Mouse (Mus musculus): Measurements from ENCODE around the gene Dpp3. TPM values are rescaled to one million over a fixed set of nuclear protein-coding genes. Genes with fewer than 3 reads are reported as not detected.
A peak's percentile ranks its signal among the peaks of the same experiment; 100 is the strongest.

Gene Dpp3
- polyA plus RNA-seq, 1 experiment from 2014 or later: 83.3 TPM

DNA sequence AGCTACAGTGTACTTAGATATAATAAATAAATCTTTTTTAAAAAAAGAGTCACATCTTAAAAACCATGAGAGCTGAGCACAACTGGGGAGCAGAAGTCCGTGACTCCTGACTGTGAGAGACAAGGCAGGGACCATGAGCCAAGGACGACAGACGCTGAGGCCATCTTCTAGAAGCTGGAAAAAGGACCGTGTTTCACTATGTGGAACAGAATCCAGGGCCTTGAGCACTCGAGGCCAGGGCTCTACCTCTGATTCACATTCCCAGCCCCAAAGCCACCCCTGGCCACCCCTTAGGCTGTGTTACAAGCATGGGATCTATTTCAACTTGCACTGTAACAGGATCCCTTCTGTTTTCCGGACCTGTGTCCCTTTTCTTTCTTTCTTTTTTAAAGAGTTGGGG, 8.4 kb downstream of the Dpp3 start:
- ATAC-seq: no peak
- Histone ChIP-seq H3K4me3 (no peak overlapping the region), H3K27ac (no peak overlapping the region), H3K4me1 (no peaks in the 10 kb centered on the region), H3K36me3 (peaks cover 100% of the 10 kb centered on the region), H3K27me3 (replicated peaks) (no peaks in the 10 kb centered on the region), H3K9me3 (replicated peaks) (no peaks in the 10 kb centered on the region), H3K4me2 (no peak overlapping the region), H3K9ac (no peak overlapping the region)
- 78% methylated on average over 6 of the region's 6 CpGs for WGBS (ENCODE audit: insufficient replicate concordance)

DNA sequence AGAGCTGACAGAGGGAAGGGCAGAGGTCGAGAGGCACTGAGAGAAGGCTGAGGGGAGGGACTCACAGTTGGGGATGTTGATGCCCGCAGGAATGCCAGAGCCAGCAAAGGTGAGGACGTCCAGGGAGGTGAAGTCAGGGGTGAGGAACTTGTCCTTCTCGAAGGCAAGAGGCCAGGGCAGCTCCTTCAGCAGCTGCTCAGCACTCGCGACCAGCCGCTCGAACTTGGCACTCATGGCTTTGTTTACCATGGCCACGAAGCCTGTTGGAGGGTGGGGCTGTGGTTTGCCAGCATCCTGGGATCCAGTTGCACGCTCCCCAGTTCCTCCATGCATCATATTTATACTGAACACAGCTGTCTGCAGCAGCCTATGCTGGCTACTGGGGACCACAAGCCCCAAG, 11.3 kb downstream of the Dpp3 start:
- Histone ChIP-seq H3K9me3 (replicated peaks) (no peaks in the 10 kb centered on the region), H3K4me3 (no peak overlapping the region), H3K36me3 (peaks cover 99% of the 10 kb centered on the region), H3K4me2 (no peak overlapping the region), H3K27me3 (replicated peaks) (no peaks in the 10 kb centered on the region), H3K9ac (no peak overlapping the region), H3K4me1 (peaks cover 6% of the 10 kb centered on the region; the same call in 1 of the 2 replicates), H3K27ac (no peak overlapping the region)
- 80% methylated on average over 10 of the region's 10 CpGs for WGBS (ENCODE audit: insufficient replicate concordance)
- no peak for ATAC-seq

DNA sequence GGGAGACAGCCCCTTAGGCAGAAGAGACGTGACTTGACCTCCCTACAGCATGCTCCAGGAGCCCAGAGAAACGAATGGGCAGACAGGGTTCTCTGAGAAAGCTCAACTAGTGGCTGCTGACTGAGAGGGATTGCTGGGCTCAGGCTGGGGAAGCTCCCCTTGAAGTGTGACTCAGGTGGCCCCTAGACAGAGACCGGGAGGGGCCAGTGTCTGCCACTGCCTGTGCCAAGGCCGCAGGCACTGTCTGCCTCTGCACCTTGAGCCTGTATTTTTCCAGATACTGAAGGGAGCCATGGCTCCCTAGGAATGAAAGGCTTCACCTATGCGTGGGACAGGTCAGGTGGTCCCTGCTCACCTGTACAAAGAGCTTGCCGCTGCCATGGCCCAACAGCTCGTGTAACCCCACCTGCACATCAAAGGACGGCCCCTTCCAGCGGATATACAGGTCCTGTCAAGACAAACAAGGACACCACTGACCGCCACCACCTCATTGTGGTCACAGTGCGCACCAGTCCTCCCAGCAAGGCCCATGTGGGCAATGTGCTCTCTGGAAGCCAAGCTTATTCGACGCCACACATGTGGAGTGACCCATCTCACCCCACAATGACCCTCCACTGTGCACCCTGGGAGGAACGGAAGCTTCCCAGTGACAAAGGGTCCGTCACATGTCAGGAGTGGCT, 12.0 kb downstream of the Dpp3 start:
- Histone ChIP-seq H3K9ac (no peak overlapping the region), H3K36me3 (peaks cover 99% of the 10 kb centered on the region), H3K27me3 (replicated peaks) (no peaks in the 10 kb centered on the region), H3K27ac (no peak overlapping the region), H3K4me1 (peaks cover 6% of the 10 kb centered on the region; the same call in 1 of the 2 replicates), H3K9me3 (replicated peaks) (no peaks in the 10 kb centered on the region), H3K4me2 (no peak overlapping the region), H3K4me3 (no peak overlapping the region)
- ATAC-seq: no peak
- WGBS (ENCODE audit: insufficient replicate concordance): 86% methylated on average over 15 of the region's 15 CpGs

DNA sequence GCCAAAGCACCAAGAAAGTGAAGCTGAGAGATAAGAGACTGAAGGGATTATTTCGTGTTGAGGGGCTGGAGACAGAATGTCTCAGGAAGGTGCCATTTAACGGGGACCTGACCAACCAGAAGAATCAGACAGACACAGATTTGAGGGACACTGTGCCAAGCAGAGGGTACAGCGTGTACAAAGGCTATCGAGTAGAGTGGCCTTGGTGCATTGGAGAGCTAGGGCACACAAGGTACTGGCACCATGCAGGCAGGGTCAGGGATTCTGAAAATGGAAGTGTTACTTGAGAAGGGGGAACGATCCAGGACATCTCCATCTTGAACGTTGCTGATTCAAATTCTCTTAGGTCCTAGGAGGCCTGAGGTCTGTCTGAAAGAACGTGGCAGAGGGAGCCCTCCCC, 18.7 kb downstream of the Dpp3 start:
- H3K36me3 ChIP-seq: peaks cover 73% of the 10 kb centered on the region
- WGBS (ENCODE audit: insufficient replicate concordance): 75% methylated on average over 7 of the region's 7 CpGs
- no peak overlapping the region for H3K4me3 ChIP-seq
- no peak overlapping the region for H3K9ac ChIP-seq
- no peak overlapping the region for H3K27ac ChIP-seq
- H3K27me3 ChIP-seq (replicated peaks): no peaks in the 10 kb centered on the region
- H3K4me1 ChIP-seq: peaks cover 17% of the 10 kb centered on the region
- H3K4me2 ChIP-seq: no peak overlapping the region
- ATAC-seq: no peak
- H3K9me3 ChIP-seq (replicated peaks): no peaks in the 10 kb centered on the region

DNA sequence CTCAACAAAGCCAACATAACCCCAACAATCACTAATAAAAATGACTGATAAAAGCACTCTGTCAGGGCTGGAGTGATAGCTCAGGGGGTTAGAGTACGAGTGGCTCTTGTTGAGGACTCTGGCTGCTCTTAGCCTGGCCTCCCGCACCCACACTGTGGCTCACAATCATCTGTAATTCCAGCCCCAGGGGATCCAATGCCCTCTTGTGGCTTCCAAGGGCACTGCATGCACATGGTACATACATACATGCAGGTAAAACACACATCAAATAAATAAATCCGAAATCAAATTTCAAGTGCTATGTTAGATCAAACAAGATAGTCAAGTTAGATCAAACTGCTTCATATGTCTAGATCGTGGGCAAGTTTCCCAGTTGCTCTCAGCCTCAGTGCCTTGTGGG, 20.0 kb downstream of the Dpp3 start:
- Histone ChIP-seq H3K36me3 (peaks cover 61% of the 10 kb centered on the region), H3K4me2 (no peak overlapping the region), H3K27ac (no peak overlapping the region), H3K27me3 (replicated peaks) (no peaks in the 10 kb centered on the region), H3K4me3 (no peak overlapping the region), H3K9me3 (replicated peaks) (no peaks in the 10 kb centered on the region), H3K9ac (no peak overlapping the region), H3K4me1 (peaks cover 13% of the 10 kb centered on the region)
- WGBS (ENCODE audit: insufficient replicate concordance): 66% methylated on average over 4 of the region's 4 CpGs
- peak; percentile 48; the same call in 1 of the 2 replicates for ATAC-seq

DNA sequence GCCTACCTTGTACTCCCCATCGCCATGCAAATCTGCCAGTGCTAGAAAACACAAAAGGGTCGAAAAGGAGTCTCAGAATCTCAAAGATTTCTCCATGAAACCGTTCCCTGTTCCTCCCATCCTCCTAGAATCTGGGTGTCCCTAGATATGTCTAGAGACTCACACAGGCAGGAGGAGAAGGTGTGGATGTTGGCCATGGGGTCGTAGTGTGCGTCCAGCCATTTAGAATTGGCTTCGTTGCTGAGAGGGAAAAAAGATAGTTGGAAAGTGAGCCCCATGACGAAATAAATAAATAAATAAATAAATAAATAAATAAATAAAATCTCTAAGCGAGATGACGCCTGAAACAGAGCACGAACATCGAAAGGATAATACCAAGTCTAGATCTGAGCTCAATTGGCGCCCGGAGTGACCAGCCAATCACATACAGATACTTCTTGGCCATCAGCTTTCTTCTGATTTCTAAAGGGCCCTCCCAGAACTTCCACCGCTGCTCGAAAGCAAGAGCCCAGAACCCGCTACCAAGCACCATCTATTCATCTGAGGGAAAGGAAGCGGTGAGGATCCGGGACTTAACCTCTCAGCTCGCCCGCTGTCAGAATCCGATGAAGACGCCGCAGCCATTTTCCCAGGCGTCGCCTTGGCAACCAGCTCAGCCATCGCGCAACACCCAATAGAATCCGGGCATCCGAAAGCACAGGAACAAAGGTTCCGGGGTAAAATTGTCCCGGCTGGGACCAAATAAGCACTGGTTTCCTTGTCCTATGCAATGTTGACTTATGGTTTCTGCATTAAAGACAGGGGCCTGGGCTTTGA, 21.9 kb downstream of the Dpp3 start, which contains the start of gene Bbs1:
Gene Bbs1 (minus strand): TSS at position 650 of the 816 bp plus-strand sequence.
- no peaks in the 10 kb centered on the region for H3K9me3 ChIP-seq (replicated peaks)
- peak within 1 kb of the TSS; percentile 68 for H3K4me2 ChIP-seq
- peak within 1 kb of the TSS; percentile 44; the same call in 1 of the 2 replicates for H3K9ac ChIP-seq
- no peak within 1 kb of the TSS for H3K27ac ChIP-seq
- no peaks in the 10 kb centered on the region for H3K27me3 ChIP-seq (replicated peaks)
- ATAC-seq: peak; percentile 31; the same call in 1 of the 2 replicates
- peaks cover 43% of the 10 kb centered on the region for H3K36me3 ChIP-seq
- peaks cover 10% of the 10 kb centered on the region for H3K4me1 ChIP-seq
- WGBS (ENCODE audit: insufficient replicate concordance): 8% methylated on average over 31 of the region's 31 CpGs
- peak within 1 kb of the TSS; percentile 65 for H3K4me3 ChIP-seq

DNA sequence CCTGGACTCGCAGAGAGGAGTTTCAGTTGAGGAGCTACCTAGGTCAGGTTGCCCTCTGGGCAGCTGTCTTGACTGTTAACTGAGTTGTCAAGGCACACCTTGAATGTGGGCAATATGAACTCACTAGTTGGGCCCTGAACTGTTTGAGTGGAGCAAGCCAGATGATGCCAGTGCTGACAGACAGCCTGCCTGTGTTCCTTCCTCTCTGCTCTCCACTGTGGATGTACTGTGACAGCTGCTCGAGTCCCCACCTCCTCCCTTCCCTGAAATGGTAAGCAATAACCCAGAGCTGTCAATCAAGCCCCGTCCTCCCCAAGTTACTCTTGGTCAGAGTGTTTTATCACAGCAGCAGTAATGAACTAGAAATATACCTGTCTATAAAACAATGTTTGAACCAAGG, 28.2 kb downstream of the Dpp3 start:
- no peaks in the 10 kb centered on the region for H3K36me3 ChIP-seq
- H3K4me1 ChIP-seq: no peaks in the 10 kb centered on the region
- peaks cover 5% of the 10 kb centered on the region; the same call in 1 of the 2 replicates for H3K27me3 ChIP-seq (replicated peaks)
- WGBS (ENCODE audit: insufficient replicate concordance): 50% methylated on average over 3 of the region's 3 CpGs
- H3K4me3 ChIP-seq: no peak overlapping the region
- H3K9ac ChIP-seq: no peak overlapping the region
- ATAC-seq: no peak
- no peaks in the 10 kb centered on the region for H3K9me3 ChIP-seq (replicated peaks)
- no peak overlapping the region for H3K27ac ChIP-seq
- H3K4me2 ChIP-seq: no peak overlapping the region

DNA sequence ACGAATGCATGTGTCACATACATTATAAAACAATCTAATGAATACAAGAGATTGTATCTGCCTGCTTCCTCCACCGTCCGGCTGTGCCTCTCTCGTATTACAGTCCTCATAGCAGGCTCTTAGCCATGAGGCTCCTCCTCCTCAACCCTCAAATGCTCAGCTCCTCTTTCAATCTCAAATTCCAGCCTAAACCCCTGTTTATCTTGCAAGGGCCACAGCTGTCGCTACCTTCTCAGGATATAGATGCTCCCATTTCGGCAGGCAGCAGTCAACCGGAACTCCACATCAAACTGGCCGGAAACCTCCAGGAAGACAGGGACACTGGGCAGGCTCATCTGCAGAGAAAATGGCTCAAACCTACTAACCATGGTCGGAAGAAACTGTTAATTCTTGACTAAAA, 29.1 kb downstream of the Dpp3 start:
- Histone ChIP-seq H3K27ac (no peak overlapping the region), H3K4me1 (no peaks in the 10 kb centered on the region), H3K27me3 (replicated peaks) (peaks cover 8% of the 10 kb centered on the region; the same call in 1 of the 2 replicates), H3K9me3 (replicated peaks) (no peaks in the 10 kb centered on the region), H3K4me2 (no peak overlapping the region), H3K9ac (no peak overlapping the region), H3K36me3 (no peaks in the 10 kb centered on the region), H3K4me3 (no peak overlapping the region)
- WGBS (ENCODE audit: insufficient replicate concordance): 64% methylated on average over 9 of the region's 9 CpGs
- ATAC-seq: no peak

DNA sequence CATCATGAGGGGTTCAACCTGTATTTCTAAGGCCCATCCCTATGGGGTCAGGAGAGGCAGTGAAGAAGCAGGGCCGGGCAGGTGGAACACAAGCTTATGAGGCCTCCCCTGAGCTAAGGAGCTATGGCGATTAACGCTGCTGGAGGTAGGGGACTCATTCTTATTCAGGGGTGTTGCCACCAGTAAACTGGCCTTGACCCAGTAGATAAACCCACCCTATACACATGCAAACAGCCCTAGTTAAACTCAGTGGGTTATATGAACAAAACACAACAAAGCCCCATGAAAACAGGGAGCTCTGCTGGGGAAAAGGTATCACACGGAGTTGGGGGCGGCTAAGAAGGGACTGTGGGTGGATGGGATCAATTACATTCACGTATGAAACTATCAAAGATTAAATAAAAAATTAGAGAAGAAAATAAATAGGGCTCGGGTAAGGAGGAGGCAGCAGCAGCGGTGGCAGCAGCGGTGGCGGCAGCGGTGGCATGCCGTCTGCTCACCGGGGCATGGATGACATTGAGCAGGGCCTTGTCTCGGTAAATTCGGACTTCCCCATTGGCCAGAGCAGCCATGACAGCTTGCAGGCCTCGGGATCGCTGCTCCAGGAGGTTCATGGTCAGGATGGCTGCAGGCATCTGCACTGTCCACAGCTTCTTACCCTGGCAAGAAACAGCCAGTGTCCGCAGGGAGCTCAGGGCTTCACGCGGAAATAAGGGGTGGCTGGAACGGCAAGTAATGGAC, 31.1 kb downstream of the Dpp3 start:
- H3K4me1 ChIP-seq: peaks cover 14% of the 10 kb centered on the region
- peaks cover 8% of the 10 kb centered on the region; the same call in 1 of the 2 replicates for H3K27me3 ChIP-seq (replicated peaks)
- H3K4me3 ChIP-seq: no peak overlapping the region
- 61% methylated on average over 21 of the region's 21 CpGs for WGBS (ENCODE audit: insufficient replicate concordance)
- H3K4me2 ChIP-seq: no peak overlapping the region
- H3K9ac ChIP-seq: no peak overlapping the region
- ATAC-seq: no peak
- no peaks in the 10 kb centered on the region for H3K9me3 ChIP-seq (replicated peaks)
- no peak overlapping the region for H3K27ac ChIP-seq
- H3K36me3 ChIP-seq: no peaks in the 10 kb centered on the region

DNA sequence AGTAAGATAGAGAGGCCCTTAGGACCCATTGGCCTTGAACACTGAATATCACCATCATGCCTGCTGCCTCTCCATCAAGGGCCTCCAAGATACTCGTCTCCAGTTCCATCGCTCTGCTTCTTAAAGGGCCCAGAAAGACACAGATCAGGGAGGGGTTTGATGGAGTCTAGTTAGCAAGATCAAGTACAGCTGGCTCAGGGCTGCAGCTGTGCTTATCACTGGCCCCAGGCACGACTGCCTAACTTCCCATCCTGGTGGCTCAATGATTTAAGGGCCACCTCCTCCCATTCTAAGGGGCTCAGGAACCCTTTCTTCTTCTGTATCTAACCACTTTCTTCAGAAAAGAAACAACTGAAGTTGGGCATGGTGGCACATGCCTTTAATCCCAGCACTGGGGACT, 36.3 kb downstream of the Dpp3 start:
- H3K27me3 ChIP-seq (replicated peaks): peaks cover 13% of the 10 kb centered on the region
- H3K36me3 ChIP-seq: no peaks in the 10 kb centered on the region
- peaks cover 33% of the 10 kb centered on the region for H3K4me1 ChIP-seq
- peak overlapping the region; percentile 50 for H3K4me2 ChIP-seq
- H3K9me3 ChIP-seq (replicated peaks): no peaks in the 10 kb centered on the region
- peak overlapping the region; percentile 83 for H3K27ac ChIP-seq
- H3K4me3 ChIP-seq: no peak overlapping the region
- ATAC-seq: peak; percentile 95
- 11% methylated on average over 3 of the region's 3 CpGs for WGBS (ENCODE audit: insufficient replicate concordance)
- H3K9ac ChIP-seq: peak overlapping the region; percentile 43

DNA sequence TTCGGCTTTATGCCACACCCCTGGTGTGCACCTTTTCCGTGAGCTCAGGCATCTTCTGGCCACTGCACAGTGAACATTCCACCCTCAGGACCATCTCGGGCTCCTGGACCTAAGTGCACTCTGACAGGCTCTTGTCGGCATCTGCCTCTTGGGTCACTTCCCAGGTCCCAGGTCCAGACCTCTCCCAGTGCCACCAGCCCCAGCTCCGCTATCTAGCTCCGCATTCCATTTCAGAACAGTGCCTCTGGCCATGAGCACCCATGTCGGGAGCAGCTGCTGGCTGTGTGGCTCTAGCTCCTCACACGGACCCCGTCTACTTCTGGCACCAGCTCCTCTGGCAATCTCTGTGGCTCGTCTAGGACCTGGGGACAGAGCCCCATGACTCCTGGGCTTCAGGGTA, 38.3 kb downstream of the Dpp3 start:
- Histone ChIP-seq H3K27me3 (replicated peaks) (peaks cover 13% of the 10 kb centered on the region), H3K9me3 (replicated peaks) (no peaks in the 10 kb centered on the region), H3K4me3 (no peak overlapping the region), H3K27ac (0 out of 2 replicates have a peak overlapping the region, but pooled peaks have one; percentile 21), H3K4me1 (peaks cover 36% of the 10 kb centered on the region), H3K4me2 (no peak overlapping the region), H3K36me3 (0 out of 2 replicates have a peak, but pooled peaks cover 5% of the 10 kb centered on the region), H3K9ac (no peak overlapping the region)
- 77% methylated on average over 10 of the region's 10 CpGs for WGBS (ENCODE audit: insufficient replicate concordance)
- ATAC-seq: no peak
